Mouse (Mus musculus): Measurements from ENCODE around the gene Ccl4.

Gene Ccl4

DNA sequence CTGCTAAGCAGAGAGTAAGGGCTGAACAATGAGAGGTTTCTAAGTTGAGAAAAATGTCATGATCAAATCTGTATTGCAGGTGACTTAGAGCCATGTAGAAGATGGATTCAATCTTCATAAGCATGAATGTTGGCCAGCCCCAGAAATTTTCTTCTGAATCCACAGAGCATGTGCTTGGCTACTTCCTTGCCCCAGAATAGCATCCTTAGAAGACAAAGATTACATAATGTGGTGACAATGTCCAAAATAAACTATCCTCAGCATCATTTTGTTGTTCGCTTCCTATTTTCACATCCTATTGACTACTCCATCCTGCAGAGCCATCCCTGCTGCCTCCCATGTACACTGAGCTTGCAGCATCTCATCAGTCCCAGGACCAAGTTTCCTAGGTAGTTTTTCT lies 13.3 kb downstream of the Ccl4 start:
- DNase-seq (ENCODE audit: low spot score) = no peak

DNA sequence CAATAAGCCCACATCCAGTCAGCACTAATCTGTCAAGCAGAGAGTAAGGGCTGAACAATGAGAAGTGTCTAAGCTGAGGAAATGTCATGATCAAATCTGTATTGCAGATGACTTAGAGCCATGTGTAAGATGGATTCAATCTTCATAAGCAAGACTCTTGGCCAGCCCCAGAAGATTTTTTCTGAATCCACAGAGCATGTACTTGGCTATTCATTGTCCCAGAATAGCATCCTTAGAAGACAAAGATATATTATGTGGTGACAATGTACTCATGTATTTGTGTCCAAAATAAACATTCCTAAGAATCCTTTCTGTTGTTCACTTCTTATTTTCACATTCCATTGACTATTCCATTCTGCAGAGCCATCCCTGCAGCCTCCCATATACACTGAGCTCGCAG lies 27.5 kb downstream of the Ccl4 start:
- DNase-seq (ENCODE audit: low spot score) = no peak

DNA sequence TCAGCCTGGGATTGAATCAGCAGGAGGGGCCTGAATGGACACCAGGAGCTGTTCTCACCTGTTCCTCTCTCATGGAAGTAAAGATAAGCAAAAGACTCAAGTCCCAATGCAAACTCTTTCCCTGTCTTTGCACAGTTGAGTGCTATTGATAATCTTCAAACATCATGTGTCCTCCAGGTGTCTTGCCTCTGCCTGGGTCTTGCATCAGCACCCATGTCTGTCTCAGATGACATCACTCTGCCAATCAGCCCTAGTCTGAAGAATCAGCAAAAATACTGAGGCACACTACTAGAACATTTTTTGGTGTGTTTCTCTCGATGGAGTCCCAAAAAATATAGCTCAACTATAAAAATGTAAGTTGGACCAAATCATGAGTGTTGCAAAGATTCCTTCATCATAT lies 29.6 kb downstream of the Ccl4 start:
- no peak for DNase-seq (ENCODE audit: low spot score)

DNA sequence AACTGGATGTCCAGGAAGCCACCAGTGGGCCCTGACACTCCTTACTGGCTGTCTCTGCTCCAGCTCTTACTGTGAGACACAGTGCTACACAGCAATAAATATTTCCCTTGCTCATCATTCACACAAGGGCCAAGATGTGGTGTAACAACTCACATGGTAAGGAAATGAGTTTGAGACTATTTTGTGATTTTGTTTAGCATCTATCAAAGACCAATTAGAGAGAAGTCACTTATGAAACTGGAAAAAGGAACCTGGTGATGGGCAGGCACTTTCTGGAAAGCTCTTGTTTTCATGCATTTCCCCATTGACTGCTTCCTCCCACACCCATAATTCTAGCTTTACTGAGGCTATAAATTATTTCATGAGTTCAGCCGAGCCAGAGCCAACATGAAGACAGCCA lies 41.3 kb downstream of the Ccl4 start, which contains the start of gene Wfdc17:
Gene Wfdc17 (plus strand): TSS at position 287 of the 400 bp plus-strand sequence.
- no peak for DNase-seq (ENCODE audit: low spot score)

DNA sequence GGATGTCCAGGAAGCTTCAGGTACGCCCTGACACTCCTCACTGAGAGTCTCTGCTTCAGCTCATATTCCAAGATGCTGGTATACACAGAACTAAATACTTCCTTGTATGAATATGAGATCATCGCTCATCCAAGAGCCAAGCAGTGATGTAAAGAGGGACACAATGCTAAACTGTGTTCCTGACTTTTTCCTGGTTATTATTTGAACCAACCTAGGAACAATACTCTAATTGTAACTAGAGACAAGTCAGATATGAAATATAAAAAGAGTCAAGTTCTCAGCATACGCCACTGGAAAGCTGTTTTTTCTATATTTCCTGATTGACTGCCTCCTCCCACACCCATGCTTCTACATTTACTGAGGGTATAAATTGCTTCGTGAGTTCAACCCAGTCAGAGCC lies 46.3 kb downstream of the Ccl4 start, which contains the start of gene Wfdc18:
Gene Wfdc18 (plus strand): TSS at position 301 of the 400 bp plus-strand sequence.
- no peak for DNase-seq (ENCODE audit: low spot score)

DNA sequence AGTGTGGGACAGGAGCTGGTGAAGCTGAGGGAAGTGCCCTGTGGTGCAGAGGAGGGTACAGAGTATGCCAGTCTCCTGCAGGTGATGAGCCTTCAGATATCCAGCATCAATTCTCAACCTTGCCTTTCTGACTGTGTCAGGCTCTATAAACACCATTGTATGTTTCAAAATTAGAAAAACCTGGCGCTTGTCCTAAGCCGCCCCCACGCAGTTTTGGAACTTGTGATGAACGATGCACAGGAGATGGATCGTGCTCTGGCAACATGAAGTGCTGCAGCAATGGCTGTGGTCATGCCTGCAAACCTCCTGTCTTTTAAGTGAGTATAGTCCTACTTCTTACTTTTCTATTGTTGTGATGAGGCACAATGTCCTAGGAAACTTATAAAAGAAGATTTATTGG lies 47.3 kb downstream of the Ccl4 start:
- DNase-seq (ENCODE audit: low spot score) = no peak

DNA sequence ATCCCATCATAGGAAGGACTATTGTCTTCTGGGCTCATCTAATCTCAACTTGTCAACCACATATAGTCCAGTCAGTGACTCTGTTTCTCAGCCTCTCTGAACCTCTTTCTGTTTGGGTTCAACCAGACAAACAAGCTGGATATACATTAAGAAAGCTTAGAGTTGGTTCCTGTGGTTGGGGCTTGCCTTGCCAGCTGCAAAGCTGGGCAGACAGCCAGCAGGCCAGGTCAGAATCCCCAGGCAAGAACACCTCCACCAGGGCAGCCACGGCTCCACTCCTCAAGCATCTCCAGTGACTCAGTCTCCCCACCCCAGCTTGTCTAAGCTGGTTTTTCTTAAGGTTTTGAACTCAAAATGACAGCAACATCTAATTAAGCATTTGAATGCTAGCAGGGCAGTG lies 50.3 kb downstream of the Ccl4 start:
- no peak for DNase-seq (ENCODE audit: low spot score)

DNA sequence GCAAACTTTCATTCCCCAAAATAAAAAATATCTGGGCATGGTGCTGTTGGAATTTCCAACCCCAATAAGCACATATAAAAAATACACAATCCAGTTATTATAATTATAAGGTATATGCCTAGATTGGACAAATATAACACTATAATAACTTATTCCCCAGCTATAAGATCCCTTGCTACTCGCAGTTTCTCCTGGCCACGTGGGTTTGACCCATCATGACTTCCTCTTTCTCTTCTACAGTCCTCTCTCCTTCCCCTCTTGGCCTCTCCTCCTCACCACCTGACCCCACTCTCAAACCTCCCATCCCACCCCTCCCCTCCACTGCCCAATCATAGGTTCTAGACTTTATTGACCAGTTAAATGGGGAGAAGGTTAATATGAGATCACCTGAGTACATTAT lies 51.5 kb downstream of the Ccl4 start:
- no peak for DNase-seq (ENCODE audit: low spot score)

All from T-cell, adult 2 months (primary cell).